Mouse (Mus musculus) testis, postnatal 14 days (tissue): ENCODE data around the gene Miga2.

Experiments
- DNase-seq: peaks from one replicate; pipeline ENCODE4 v3.0.0; 2021; ENCODE audit warnings: low spot score

Gene Miga2

GRCm38 (mm10) chr2:30363773-30364650, at the start of gene Miga2:
Gene Miga2, plus strand, starts transcription at chr2:30364233.
- DNase-seq = peak; percentile 99

DNA sequence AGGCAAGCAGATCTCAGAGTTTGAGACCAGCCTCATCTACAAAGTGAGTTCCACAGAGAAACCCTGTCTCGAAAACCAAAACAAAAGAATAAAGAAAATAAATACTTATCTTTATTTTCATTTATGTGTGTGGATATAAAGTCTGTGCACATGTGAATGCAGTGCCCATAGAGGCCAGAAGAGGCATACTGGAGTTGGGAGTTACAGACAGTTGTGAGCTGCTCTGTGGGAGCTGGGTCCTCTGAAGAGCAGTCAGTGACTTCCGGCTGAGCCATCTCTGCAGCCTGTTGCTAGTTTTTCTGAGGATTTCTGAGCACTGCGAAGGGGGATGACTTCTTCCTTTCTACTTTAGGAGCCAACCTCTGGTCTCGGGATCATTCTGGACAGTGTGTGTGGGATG, 47.9 kb upstream of the Miga2 start:
- DNase-seq = no peak

- DNase-seq = no peak
Observed at GRCm38 (mm10) chr2:30316955-30317354, 47.1 kb upstream of the Miga2 start.

- no peak for DNase-seq
Observed at GRCm38 (mm10) chr2:30319260-30319659, 44.8 kb upstream of the Miga2 start.

- no peak for DNase-seq
Observed at GRCm38 (mm10) chr2:30323111-30323510, 40.9 kb upstream of the Miga2 start.

GRCm38 (mm10) chr2:30325296-30325695, 38.7 kb upstream of the Miga2 start:
- DNase-seq = no peak

GRCm38 (mm10) chr2:30327276-30327675, 36.8 kb upstream of the Miga2 start:
- no peak for DNase-seq

DNA sequence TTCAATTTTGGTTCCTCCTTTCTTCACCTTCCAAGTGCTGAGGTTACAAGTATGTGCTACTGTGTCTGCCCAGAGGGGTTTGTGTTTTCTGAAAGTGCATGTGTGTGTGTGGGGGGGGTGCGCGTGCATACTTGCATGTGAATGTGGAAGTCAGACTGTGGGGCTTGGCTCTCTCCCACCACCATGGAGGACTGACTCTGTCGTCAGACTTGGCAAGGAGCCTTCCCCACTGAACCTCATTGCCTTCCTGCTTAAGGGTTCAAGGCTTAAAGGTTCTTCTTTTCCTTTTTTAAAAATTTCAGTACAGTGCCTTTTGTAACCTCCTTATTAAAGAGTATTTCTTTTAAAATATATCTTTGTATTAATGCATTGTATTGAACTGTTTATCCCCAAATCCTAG, 35.2 kb upstream of the Miga2 start:
- no peak for DNase-seq

DNA sequence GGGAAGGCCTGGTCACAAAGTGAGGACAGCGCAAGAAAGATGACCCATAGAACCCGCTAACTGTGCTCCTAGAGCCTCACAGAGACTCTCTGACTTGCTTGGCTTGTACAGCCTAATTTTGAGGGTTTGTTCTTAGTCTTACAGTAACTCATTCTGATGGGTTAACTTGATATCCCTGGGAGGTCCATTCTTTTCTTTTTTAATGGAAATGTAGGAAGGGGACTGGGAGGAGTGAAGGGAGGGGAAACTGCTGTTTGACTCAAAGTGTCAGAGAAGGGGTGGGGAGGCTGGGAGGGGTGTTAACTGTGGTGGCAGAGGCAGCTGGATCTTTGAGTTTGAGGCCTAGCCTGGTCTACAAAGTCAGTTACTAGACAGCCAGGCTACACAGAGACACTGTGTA, 28.7 kb upstream of the Miga2 start:
- DNase-seq = no peak

GRCm38 (mm10) chr2:30336174-30336915, 27.7 kb upstream of the Miga2 start:
- DNase-seq = no peak

- DNase-seq = no peak
Observed at GRCm38 (mm10) chr2:30337179-30337578, 26.9 kb upstream of the Miga2 start.

DNA sequence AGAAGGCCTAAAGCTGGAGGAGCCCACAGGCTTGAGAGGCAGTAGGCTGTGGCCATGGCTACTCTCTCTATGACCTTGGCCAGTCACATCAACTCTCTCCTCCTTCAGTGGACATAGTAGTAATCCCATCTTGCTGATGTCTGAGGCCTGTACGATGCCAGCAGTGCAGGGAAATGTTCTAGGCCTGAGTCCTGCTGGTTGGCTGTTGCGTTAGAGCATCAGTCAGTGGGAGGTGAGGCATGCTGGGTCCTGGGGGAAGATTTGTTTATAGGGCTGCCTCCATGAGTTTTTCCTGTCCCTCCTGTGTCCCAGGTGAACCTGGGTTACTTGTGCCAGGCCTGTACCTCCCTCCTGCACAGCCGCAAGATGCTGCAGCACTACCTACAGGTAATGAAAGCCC, 22.0 kb upstream of the Miga2 start:
- DNase-seq = no peak

- no peak for DNase-seq
Observed at GRCm38 (mm10) chr2:30342544-30342943, 21.5 kb upstream of the Miga2 start.

DNA sequence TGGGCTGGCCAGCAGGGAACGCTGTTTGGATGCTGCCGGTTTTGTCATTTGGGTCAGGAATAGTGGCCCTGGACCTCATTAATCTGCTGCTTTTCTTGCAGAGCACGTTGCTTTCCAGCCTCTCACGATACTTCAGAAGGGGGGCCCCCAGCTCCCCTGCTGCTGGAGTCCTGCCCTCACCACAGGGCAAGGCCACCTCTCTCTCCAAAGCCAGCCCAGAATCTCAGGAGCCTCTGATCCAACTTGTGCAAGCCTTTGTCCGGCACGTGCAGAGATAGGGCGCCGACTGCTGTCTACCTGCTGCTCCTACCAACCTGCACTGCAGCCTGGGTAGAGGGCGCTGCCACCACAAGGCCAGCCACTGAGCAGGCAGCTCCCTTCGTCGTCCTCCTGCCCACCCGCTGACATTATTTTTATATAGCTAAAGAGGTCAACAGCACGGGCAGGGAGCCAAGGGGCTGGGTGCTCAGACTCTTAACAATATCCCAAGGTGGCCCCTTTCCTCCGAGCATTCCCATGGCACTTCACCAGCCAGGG, 20.4 kb upstream of the Miga2 start:
- DNase-seq = no peak

GRCm38 (mm10) chr2:30345971-30346676, 17.9 kb upstream of the Miga2 start:
- no peak for DNase-seq

DNA sequence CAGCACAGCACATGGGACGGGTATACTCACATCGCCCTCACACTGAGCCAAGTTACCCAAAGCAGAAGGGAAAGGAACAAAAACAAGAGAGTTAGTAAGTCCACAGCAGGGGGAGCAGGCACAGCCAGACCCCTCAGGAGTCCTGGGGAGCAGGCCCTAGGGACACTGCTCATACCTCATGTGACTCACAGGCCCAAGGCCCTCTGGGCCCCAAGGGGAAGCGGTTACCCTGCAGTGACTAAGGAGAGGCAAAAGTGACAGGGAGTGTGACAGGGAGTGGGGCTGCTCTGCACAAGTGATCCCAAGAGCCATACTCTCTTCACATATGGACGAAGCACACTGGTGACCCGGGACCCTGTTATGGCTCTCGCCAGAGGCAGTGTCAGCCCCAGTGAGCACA, 14.8 kb upstream of the Miga2 start:
- DNase-seq = no peak

GRCm38 (mm10) chr2:30351149-30351548, 12.9 kb upstream of the Miga2 start:
- no peak for DNase-seq

DNA sequence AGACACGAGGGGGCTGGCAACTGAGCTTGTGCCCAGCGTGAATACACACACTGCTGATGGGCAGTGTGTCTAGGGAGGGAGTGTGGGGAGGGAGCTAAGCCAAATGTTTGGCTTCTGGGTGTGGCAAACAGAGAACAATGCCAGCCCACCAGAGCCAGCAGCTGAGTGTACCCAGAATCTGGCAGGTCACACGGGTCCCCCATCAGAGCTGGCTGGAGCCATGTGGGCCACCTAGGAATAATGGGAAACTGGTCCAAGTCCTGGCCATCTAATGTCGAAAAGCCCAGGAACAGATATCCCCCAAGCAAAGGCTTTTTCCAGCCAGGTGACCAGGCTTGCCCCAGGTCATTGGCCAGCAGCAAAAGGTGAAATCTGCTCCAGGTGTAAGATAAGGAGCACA, 8.2 kb upstream of the Miga2 start:
- no peak for DNase-seq

DNA sequence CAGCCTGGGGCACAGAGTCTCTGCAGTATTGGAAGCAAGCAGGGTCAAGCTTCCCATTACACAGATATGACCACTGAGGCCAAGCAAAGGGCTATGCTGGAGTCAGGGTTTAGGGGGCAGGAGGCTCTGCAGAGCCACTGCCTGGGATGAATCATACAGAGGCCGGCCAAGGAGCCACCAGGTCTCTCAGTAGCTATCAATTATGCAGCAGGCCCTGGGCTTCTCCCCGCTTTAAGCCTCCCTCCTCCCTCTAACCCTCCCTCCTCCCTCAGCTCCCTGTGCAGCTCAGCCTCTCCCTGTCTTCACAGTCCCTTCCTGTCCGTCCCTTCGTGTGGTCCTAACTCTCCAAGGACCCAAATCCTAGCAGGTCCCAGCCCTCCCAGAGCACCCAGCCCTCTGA, 7.8 kb upstream of the Miga2 start:
- DNase-seq = no peak

GRCm38 (mm10) chr2:30356906-30357305, 7.1 kb upstream of the Miga2 start:
- no peak for DNase-seq

DNA sequence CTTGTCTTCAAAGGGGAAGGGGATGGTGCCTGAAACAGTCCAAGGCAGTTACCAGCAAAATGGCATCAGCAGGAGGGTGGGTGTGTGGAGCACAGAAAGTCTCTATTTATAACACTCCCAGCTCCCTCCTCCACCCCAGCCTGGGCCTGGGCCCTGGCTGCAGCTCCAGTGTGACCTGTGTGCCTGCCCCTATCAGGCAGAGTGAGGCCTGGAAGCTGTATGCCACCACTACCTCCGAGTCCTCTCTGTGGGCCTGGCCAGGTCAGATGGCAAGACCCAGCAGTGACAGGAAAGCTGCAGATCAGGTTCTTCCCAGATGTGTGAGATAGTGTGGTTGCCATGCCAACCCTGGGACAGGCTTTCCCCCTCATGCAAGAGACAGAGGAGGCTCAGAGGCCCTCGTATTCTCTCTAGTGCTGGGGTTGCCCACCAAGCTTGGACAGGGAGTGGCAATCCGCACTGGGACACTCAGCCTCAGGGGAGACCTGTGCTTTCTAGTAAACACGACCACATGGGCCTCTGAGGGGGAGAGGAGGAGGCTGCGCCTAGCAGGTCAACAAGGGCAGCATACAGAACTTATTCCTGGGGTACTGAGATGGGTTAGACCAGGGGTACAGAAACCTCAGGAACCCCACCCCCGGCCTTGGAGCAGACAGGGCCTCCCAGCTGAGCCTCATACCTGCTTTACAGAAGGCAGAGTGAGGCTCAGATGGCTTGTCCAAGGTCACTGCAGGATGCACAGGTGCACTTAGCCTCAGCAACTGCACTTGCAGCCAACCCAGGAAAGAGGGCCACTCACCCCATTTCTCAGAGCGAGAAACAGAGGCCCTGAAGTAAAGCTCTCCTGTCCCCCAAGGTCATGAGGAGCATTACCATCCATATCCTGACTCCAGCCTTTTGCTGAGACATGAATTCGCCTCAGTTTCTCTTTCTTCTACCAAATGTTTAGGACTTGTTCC, 6.2 kb upstream of the Miga2 start:
- peak; percentile 40 for DNase-seq
